Mouse (Mus musculus) CD8-positive naive resting alpha-beta T cell, adult 2 months (primary cell): ENCODE results near the gene Dnajb12.

Source experiments
- DNase-seq, 2 experiments: peaks; one replicate each; pipeline ENCODE4 v3.0.0; 2022; ENCODE audit warnings: low read depth in 2 of 2, low spot score in 2 of 2

Dnajb12 gene

GRCm38 (mm10) chr10:59896211-59896610 lies 16.9 kb downstream of the Dnajb12 start:
- no peak for DNase-seq

DNA sequence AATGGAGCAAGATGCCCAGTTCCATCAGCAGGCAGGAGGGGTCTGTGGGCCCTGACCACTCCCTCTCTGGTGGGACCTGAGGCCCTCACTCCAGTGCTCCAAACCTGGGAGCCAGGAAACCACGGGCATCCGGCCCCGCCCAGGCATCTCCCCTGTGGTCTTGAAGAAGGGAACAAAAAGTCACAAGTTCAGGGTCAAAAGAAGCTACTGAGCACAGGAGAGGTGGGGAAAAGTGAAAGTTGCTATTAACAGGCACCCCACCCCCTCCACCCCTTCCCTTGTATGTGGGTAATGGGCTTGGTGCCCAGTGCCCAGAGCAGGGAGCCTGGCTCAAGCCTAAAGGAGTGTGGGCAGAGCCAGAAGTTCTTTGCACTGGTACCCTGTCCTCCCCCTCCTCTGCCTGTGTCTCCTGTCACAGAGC lies 17.6 kb downstream of the Dnajb12 start:
- peak; percentile 66 to 74 for DNase-seq

GRCm38 (mm10) chr10:59897511-59897910 lies 18.2 kb downstream of the Dnajb12 start:
- peak in 1 of 2 experiments; percentile 39 for DNase-seq

GRCm38 (mm10) chr10:59898180-59898778 lies 18.9 kb downstream of the Dnajb12 start:
- DNase-seq: no peak

DNA sequence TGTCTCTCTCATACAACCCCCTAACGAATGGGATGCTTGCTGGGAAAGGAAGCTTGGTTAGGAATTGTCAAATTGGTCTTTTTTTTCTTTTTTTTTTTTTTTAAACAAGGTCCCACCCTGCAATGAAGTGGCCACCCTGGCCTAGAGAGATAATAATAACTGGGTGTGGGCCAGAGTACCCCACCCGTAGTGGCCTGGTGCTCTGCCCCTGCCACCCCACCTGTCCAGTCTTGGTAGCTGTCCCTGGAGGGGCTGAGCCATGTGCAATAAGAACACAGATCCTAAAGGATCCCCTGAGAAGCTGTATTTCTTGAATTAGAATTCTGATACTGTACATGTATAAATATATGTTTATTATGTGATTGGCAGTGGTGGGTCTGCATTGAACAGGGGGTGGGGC lies 19.6 kb downstream of the Dnajb12 start:
- no peak for DNase-seq

GRCm38 (mm10) chr10:59899341-59900173 lies 20.2 kb downstream of the Dnajb12 start:
- DNase-seq: peak; percentile 87 to 88

DNA sequence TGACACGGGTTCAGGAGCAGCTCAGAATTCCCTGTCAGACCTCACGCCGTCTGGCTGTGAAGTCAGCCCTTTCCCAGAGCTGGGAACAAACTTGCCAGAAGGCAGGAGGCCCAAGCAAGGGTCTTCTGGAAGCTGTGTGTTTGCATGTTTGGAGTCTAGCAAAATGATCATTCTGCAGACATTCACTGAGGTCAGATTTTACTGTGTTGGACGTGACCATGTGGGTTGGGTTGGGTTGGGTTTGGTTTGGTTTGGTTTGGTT lies 20.7 kb downstream of the Dnajb12 start:
- no peak for DNase-seq

GRCm38 (mm10) chr10:59900939-59901338 lies 21.6 kb downstream of the Dnajb12 start:
- peak in 1 of 2 experiments; percentile 36 for DNase-seq

DNA sequence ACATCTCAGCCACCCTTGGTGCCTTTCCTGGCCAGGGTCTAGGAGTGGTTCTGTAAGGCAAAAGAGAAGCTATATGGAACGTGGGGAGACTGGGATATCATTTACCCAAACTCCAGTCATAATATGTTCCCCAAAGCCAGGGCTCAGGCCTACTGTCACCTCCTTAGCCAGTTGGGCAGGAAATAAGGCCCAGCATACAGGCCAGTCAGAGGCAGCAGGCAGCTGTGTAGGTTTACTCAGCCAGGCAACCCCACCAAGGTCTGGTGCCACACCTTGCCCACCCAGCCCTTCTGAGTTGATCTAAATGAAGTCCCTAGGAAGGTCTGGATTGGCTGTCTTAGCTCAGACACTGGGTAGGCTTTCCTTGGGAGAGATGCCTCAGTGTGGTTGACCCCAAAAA lies 22.1 kb downstream of the Dnajb12 start:
- no peak for DNase-seq

- peak in 1 of 2 experiments; percentile 28 for DNase-seq
Measured at GRCm38 (mm10) chr10:59901986-59902605, 22.7 kb downstream of the Dnajb12 start.

- DNase-seq: no peak
Measured at GRCm38 (mm10) chr10:59902606-59902990, 23.2 kb downstream of the Dnajb12 start.

DNA sequence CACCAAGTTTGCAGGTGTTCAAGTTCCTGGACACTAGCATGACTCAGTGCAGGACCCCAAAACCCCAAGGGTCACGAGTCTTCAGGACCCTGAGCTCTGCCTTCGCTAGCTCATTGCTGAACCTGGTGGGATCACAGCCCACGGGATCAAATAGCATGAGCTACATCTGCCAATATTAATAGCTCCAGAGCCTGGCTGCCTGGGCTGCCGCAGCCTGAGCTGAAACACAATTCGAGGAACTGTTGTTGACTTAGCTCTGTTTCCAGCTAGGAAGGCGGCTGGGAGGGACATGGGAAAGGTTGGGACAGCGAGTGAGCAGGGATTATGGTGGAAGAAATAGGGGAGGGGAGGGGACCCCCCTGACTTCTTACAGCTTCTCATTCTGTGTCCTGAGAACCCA lies 23.8 kb downstream of the Dnajb12 start:
- no peak for DNase-seq

DNA sequence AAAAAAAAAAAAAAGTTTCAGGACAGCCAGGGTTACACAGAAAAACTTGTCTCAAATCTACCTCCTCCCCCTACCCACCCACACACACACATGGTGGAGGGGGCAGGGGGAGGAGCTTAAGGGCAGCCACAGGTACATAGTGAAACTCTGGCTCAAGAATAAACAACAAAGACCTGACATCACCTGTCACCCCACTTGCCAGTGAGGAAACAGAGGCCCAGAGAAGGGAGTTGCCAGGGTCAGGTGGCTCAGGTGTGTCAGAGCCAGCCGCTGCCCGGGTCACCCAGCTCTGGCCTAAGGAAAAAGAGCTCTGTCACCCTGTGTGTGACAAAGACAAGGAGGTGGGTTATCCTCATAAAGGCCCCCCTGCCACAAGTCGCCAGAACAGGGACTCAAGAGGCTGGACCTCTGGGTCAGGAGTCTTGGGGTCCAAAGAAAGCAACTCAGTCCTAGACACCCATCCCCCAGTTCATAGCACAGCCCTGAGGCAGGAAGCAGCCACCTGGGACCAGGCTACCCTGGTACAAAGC lies 27.8 kb downstream of the Dnajb12 start:
- no peak for DNase-seq

GRCm38 (mm10) chr10:59907695-59908299 lies 28.4 kb downstream of the Dnajb12 start:
- DNase-seq: no peak

DNA sequence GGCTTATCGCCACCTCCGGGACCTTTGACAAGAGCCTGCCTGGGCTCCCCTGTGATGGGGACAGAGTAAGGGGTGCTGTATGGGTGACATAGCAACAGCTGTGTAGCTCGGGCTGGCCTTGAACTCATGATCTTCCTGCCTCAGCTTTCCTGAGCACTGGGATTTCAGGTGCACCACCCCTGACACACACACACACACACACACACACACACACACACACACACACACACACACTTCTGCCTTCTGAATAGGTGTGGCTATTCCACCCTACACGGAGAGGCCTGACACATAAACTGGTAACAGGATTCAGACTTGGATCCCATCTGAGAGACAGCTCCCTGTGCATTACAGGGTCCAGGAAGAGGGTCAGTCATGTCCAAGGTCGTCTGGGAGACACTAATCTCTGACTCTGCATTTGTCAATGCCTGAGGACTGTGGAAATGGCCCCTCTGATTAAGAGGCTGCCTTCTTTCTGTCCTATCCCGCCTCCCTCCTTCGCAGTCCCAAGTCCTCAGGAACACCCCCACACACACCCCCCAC lies 29.5 kb downstream of the Dnajb12 start:
- DNase-seq: no peak

DNA sequence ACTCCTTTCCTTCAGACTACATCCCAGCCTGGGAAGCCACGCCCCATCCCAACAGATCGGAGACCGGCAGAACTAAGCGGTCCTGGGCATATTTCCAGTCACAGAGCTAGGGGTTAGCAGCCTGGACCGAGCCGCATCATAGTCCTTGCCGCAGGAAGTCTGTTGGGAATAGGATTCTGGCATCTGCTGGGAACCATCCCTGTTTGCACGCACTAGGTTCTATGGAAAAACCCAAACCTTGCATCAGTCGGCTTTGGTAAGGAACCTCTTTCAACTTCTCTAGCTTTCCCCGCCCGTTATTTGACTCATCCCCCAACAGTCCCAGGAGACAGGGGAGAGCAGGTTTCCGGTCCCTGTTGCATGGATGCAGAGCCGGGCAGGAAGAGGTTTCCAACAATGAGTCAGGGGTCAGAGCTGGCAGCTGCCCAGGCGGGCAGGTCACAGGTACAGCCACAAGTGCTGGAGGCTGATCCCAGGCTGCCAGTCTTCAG lies 30.0 kb downstream of the Dnajb12 start:
- no peak for DNase-seq

- DNase-seq: peak; percentile 56 to 68
Measured at GRCm38 (mm10) chr10:59911091-59911490, 31.7 kb downstream of the Dnajb12 start.

DNA sequence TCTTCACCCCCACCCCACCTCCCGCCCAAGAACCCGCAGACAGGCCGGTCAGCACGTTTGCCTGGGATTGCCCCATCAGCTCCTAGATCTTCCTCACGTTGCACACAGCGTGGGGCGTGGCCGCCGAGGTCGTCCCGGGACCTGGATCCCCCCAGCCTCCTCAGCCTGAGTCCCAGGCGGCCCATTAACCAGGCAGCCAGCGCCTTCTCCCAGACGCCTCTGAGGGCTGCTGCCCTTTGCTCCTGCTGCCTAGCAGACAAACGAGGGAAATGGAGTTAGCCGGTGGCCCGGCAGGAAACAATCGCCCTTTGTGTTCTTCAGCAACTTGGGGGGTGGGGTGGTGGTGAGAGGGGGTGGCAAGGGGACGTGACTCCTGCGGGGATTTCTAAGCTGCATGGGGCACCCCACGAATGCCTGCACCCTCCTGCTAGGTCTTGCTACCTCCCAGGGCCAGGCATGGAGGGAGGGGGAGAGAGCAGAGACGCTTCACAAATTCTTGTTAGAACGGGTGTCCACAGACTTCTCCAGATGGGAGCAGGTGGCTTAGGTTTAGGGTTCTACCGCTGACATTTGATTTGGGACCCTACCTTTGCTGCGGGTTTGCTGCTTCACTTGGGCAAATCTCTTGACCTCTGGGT lies 32.3 kb downstream of the Dnajb12 start:
- DNase-seq: no peak

DNA sequence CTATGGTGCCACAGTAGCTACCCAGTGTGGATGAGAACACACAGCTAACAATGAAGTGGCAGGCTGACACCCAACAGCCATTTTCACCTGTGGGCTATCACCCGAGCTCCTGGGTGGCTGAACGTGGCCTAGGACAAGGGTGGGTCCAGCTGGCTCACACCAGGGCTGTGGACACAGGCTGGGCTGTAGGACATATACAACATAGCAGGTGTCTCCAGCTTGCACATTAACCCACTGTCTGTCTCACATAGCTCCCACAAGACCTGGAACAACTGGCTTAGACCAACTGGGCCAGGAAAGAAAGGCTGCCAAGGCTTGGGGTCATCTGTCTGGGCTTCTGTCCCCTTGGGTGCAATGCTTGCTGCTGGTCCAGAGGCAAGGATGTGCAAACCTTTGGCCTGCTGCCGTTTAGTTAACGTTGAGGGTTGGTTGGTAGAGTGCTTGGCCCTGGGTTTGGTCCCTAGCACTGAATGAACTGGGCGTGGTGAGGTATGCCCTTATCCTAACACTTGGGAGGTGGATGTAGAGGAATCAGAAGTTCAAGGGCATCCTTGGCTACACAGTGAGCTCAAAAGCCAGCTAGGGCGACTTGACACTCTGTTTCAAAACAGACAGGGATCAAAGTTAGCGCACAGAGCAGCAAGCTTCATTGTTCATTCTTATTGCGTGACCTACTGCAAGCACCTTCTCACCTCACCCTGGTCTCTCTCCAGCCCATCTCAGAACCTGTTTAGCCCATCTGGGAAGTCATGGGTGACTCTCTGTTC lies 36.0 kb downstream of the Dnajb12 start:
- no peak for DNase-seq

GRCm38 (mm10) chr10:59916159-59916558 lies 36.8 kb downstream of the Dnajb12 start:
- DNase-seq: no peak
